Mouse (Mus musculus) kidney, embryonic 16.5 days (tissue): ENCODE data around the gene Ube2g2. TPM values are rescaled to one million over a fixed set of nuclear protein-coding genes. Genes with fewer than 3 reads are reported as not detected.

Source experiments
- ATAC-seq: fragments of 200-750 bp; cut with Nextera tagmentation; 2 replicates; pipeline ENCODE4 v1.8.0; 2017; ENCODE audit warnings: moderate TSS enrichment; ENCODE audit not compliant: low FRiP score, low TSS enrichment
- H3K27ac ChIP-seq: fragments of 300-500 bp; sonication (generic); 2 replicates; pipeline ENCODE4 v1.5.1; 2014; ENCODE audit warnings: low read length
- H3K27me3 ChIP-seq: fragments of 300-500 bp; sonication (generic); 2 replicates; pipeline ENCODE4 v1.6.1; 2014; ENCODE audit warnings: low read length, control low read depth, mixed read lengths; ENCODE audit not compliant: insufficient read depth
- H3K36me3 ChIP-seq: fragments of 300-500 bp; sonication (generic); 2 replicates; pipeline ENCODE4 v1.6.1; 2014; ENCODE audit warnings: low read length, control low read depth, mixed read lengths; ENCODE audit not compliant: insufficient read depth
- H3K4me1 ChIP-seq: fragments of 300-500 bp; sonication (generic); 2 replicates; pipeline ENCODE4 v1.6.1; 2014; ENCODE audit warnings: low read length, control low read depth, mixed read lengths; ENCODE audit not compliant: insufficient read depth
- H3K4me2 ChIP-seq: fragments of 300-500 bp; sonication (generic); replicated peaks from 2 replicates; pipeline ENCODE4 v1.6.1; 2014; ENCODE audit warnings: low read depth, low read length
- H3K4me3 ChIP-seq: fragments of 300-500 bp; sonication (generic); 2 replicates; pipeline ENCODE4 v1.5.1; 2014; ENCODE audit warnings: mild to moderate bottlenecking, low read length
- H3K9ac ChIP-seq: fragments of 300-500 bp; sonication (generic); replicated peaks from 2 replicates; pipeline ENCODE4 v1.6.1; 2014; ENCODE audit warnings: low read length
- H3K9me3 ChIP-seq: fragments of 300-500 bp; sonication (generic); 2 replicates; pipeline ENCODE4 v1.6.1; 2016; ENCODE audit warnings: low read length, control low read depth
- WGBS: fragments of 180-500 bp; shearing (Covaris S2); extraction: QIAGEN DNeasy Blood & Tissue Kit; methylation state at CpG from one replicate; pipeline ENCODE4 v1.1.7; 2014; 5-methylcytosine and 5-hydroxymethylcytosine counted together
- polyA plus RNA-seq: library from polyadenylated mRNA; unstranded; fragments of >200 nt; fragmentation: Nextera tagmentation; extraction: Ambion mirVana; gene quantifications from 2 replicates; pipeline ENCODE4 v1.2.1, GENCODE M21; 2015

The Ube2g2 gene
- polyA plus RNA-seq, 1 experiment from 2014 or later, result 90.2 TPM

GRCm38 (mm10) chr10:77616926-77617325, 5.1 kb upstream of the Ube2g2 start:
- Histone ChIP-seq H3K9ac (no peak overlapping the region), H3K36me3 (peaks cover 60% of the 10 kb centered on the region), H3K9me3 (no peaks in the 10 kb centered on the region), H3K27ac (no peak overlapping the region), H3K4me1 (peaks cover 11% of the 10 kb centered on the region; the same call in 1 of the 2 replicates), H3K4me2 (no peak overlapping the region), H3K4me3 (no peak overlapping the region), H3K27me3 (no peaks in the 10 kb centered on the region)
- 91% methylated on average over 7 of the region's 7 CpGs for WGBS
- ATAC-seq, result no peak

GRCm38 (mm10) chr10:77621546-77621945, 529 bp upstream of the Ube2g2 start:
- peaks cover 19% of the 10 kb centered on the region for H3K36me3 ChIP-seq
- peak overlapping the region; percentile 97 for H3K9ac ChIP-seq
- H3K4me2 ChIP-seq, result peak overlapping the region; percentile 83
- H3K4me3 ChIP-seq, result peak overlapping the region; percentile 98
- 78% methylated on average over 8 of the region's 8 CpGs for WGBS
- no peaks in the 10 kb centered on the region for H3K27me3 ChIP-seq
- peak overlapping the region; percentile 96 for H3K27ac ChIP-seq
- no peak for ATAC-seq
- H3K9me3 ChIP-seq, result no peaks in the 10 kb centered on the region
- peaks cover 27% of the 10 kb centered on the region for H3K4me1 ChIP-seq

- Histone ChIP-seq H3K4me1 (peaks cover 29% of the 10 kb centered on the region), H3K27me3 (no peaks in the 10 kb centered on the region), H3K27ac (0 out of 2 replicates have a peak overlapping the region, but pooled peaks have one; percentile 96), H3K36me3 (peaks cover 5% of the 10 kb centered on the region; the same call in 1 of the 2 replicates), H3K9me3 (no peaks in the 10 kb centered on the region), H3K9ac (peak overlapping the region; percentile 97), H3K4me2 (peak overlapping the region; percentile 83), H3K4me3 (peak overlapping the region; percentile 98)
- WGBS, result 12% methylated on average over 8 of the region's 8 CpGs
- ATAC-seq, result no peak
Observed at GRCm38 (mm10) chr10:77623069-77623492, 1.0 kb downstream of the Ube2g2 start.

- peak overlapping the region; percentile 83 for H3K4me2 ChIP-seq
- WGBS, result 86% methylated on average over 10 of the region's 10 CpGs
- ATAC-seq, result no peak
- H3K27me3 ChIP-seq, result no peaks in the 10 kb centered on the region
- H3K9me3 ChIP-seq, result no peaks in the 10 kb centered on the region
- H3K4me1 ChIP-seq, result peaks cover 29% of the 10 kb centered on the region
- no peak overlapping the region; the same call in 1 of the 2 replicates for H3K4me3 ChIP-seq
- no peak overlapping the region for H3K27ac ChIP-seq
- H3K36me3 ChIP-seq, result no peaks in the 10 kb centered on the region
- H3K9ac ChIP-seq, result peak overlapping the region; percentile 97; the same call in 1 of the 2 replicates
Observed at GRCm38 (mm10) chr10:77623639-77624400, 1.7 kb downstream of the Ube2g2 start.

- ATAC-seq, result no peak
- H3K36me3 ChIP-seq, result no peaks in the 10 kb centered on the region
- no peak overlapping the region for H3K9ac ChIP-seq
- WGBS, result 72% methylated on average over 7 of the region's 7 CpGs
- H3K27ac ChIP-seq, result no peak overlapping the region
- no peak overlapping the region for H3K4me3 ChIP-seq
- no peaks in the 10 kb centered on the region for H3K9me3 ChIP-seq
- H3K27me3 ChIP-seq, result no peaks in the 10 kb centered on the region
- H3K4me2 ChIP-seq, result no peak overlapping the region
- H3K4me1 ChIP-seq, result peaks cover 29% of the 10 kb centered on the region
Observed at GRCm38 (mm10) chr10:77624570-77624995, 2.5 kb downstream of the Ube2g2 start.

DNA sequence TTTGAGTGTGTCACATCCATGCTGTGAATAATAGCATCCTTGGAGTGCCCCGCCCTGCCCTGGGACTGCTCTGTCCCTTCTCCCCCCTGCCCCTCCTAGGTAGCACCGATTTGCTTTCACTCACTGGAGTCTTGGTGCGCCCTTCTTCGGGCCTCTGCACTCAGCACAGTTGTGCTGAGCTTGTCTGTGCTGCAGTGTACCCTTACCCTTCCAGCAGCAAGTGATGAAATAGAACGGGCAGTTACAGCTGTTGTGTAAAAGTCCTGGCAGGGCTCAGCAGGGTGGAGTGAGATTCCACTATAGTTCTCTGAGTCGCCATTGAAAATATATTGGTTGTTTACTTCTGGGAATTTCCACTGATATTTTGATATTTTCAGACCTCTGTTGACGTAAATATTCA, 4.0 kb downstream of the Ube2g2 start:
- no peak for ATAC-seq
- Histone ChIP-seq H3K36me3 (peaks cover under 1% of the 10 kb centered on the region; the same call in 1 of the 2 replicates), H3K9ac (no peak overlapping the region), H3K9me3 (no peaks in the 10 kb centered on the region), H3K27ac (no peak overlapping the region), H3K4me3 (no peak overlapping the region), H3K4me1 (peaks cover 29% of the 10 kb centered on the region), H3K27me3 (no peaks in the 10 kb centered on the region), H3K4me2 (no peak overlapping the region)
- WGBS, result 71% methylated on average over 7 of the region's 7 CpGs

GRCm38 (mm10) chr10:77626591-77626990, 4.5 kb downstream of the Ube2g2 start:
- 67% methylated on average over 7 of the region's 7 CpGs for WGBS
- H3K4me2 ChIP-seq, result no peak overlapping the region
- H3K27ac ChIP-seq, result no peak overlapping the region
- ATAC-seq, result no peak
- no peak overlapping the region for H3K4me3 ChIP-seq
- H3K4me1 ChIP-seq, result peaks cover 27% of the 10 kb centered on the region
- no peaks in the 10 kb centered on the region for H3K9me3 ChIP-seq
- no peak overlapping the region for H3K9ac ChIP-seq
- H3K36me3 ChIP-seq, result peaks cover 6% of the 10 kb centered on the region
- H3K27me3 ChIP-seq, result no peaks in the 10 kb centered on the region

GRCm38 (mm10) chr10:77627497-77627896, 5.4 kb downstream of the Ube2g2 start:
- WGBS, result 49% methylated on average over 2 of the region's 2 CpGs
- peak; percentile 72 for ATAC-seq

GRCm38 (mm10) chr10:77629163-77629562, 7.1 kb downstream of the Ube2g2 start:
- whole genome bisulfite sequencing, result 79% methylated on average over 3 of the region's 3 CpGs
- peaks cover 19% of the 10 kb centered on the region for H3K36me3 ChIP-seq
- H3K4me2 ChIP-seq, result no peak overlapping the region
- peaks cover 17% of the 10 kb centered on the region for H3K4me1 ChIP-seq
- H3K9me3 ChIP-seq, result no peaks in the 10 kb centered on the region
- no peak overlapping the region for H3K9ac ChIP-seq
- no peak for ATAC-seq
- H3K4me3 ChIP-seq, result no peak overlapping the region
- no peak overlapping the region for H3K27ac ChIP-seq
- H3K27me3 ChIP-seq, result no peaks in the 10 kb centered on the region

More at GRCm38 (mm10) chr10:77627497-77627896, 5.4 kb downstream of the Ube2g2 start:
- Histone ChIP-seq H3K36me3 (peaks cover 11% of the 10 kb centered on the region), H3K9me3 (no peaks in the 10 kb centered on the region), H3K9ac (no peak overlapping the region), H3K4me2 (no peak overlapping the region), H3K4me3 (no peak overlapping the region), H3K27me3 (no peaks in the 10 kb centered on the region), H3K4me1 (peaks cover 24% of the 10 kb centered on the region), H3K27ac (no peak overlapping the region)

GRCm38 (mm10) chr10:77629970-77630369, 7.9 kb downstream of the Ube2g2 start:
- Histone ChIP-seq H3K9me3 (no peaks in the 10 kb centered on the region), H3K4me1 (peaks cover 13% of the 10 kb centered on the region; the same call in 1 of the 2 replicates), H3K27me3 (no peaks in the 10 kb centered on the region), H3K4me3 (no peak overlapping the region), H3K27ac (no peak overlapping the region), H3K36me3 (peaks cover 23% of the 10 kb centered on the region), H3K4me2 (no peak overlapping the region), H3K9ac (no peak overlapping the region)
- ATAC-seq, result no peak
- 89% methylated on average over 1 of the region's 1 CpGs for WGBS
